Mouse (Mus musculus): ENCODE results near the gene Ybx2.

GRCm38 (mm10) chr11:69891482-69891881 is 44.1 kb upstream of the Ybx2 start:
- TF ChIP-seq CTCF (IDR thresholded peaks at IDR 0.05; ENCODE audit: low read depth, low read length) (no peak), POLR2A (IDR thresholded peaks at IDR 0.05; ENCODE audit: extremely low read depth, insufficient read depth, low read length) (no peak)

All from liver, adult 2 months (tissue).